Mouse (Mus musculus) G1E (cell line): ENCODE data around the gene Cfap157.

ENCODE experiments used
- GATA1 ChIP-seq: IDR thresholded peaks from 2 replicates; pipeline ENCODE4 v1.6.1; 2012; ENCODE audit warnings: borderline replicate concordance, low read length, inconsistent platforms, mixed read lengths
- POLR2AphosphoS5 ChIP-seq: IDR thresholded peaks from 2 replicates; pipeline ENCODE4 v1.6.1; 2012; ENCODE audit warnings: low read depth, low read length, inconsistent platforms; ENCODE audit not compliant: insufficient replicate concordance

DNA sequence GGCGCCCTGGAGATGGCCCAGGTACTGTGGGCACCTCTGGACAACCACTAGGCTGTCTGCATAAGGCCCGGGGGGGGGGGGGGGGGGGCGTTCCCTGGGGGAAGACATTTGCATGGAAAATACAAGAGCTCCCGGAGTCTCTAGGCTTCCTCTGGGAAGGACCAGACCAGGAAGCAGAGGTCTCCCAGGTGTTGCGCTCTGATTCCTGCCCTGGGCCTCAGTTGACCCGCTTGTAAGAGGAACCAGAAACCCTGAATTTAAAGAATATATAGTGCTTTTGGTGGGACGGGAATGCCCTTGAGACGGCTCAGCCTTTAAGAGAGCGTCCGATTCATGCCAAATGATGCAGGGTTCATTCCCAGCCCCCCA, 32.6 kb downstream of the Cfap157 start:
- TF ChIP-seq POLR2AphosphoS5 (no peak), GATA1 (no peak)
